Mouse (Mus musculus) frontal cortex, postnatal 14 days (tissue): ENCODE results near the gene Renbp.

Source experiments
- DNase-seq, 2 experiments: peaks; one replicate each; pipeline ENCODE4 v3.0.0; 2022; ENCODE audit warnings: low spot score in 2 of 2

Gene Renbp

GRCm38 (mm10) chrX:73921285-73921822, 9.3 kb downstream of the Renbp start:
- no peak for DNase-seq

GRCm38 (mm10) chrX:73918631-73919030, 12.0 kb downstream of the Renbp start:
- DNase-seq: no peak

DNA sequence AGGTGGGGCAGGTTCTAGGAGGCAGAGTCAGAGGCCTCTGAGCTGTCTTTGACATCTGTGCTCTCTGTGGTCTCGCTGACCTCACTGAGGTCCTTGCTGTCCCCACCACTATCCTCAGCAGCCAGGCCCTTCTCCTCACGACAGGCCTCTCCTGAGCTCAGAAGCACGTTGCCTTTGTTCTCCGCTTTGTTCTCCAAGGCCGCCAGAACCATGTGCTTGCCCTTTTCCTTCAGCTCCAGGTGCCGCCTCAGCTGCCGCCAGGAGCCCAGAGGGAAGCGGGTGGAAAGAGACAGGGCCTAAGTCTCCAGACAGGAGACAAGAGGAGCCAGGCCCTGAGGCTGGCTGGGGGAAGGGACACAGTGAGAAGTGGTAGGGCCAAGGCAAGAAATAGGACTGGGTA, 13.7 kb downstream of the Renbp start:
- DNase-seq: no peak

DNA sequence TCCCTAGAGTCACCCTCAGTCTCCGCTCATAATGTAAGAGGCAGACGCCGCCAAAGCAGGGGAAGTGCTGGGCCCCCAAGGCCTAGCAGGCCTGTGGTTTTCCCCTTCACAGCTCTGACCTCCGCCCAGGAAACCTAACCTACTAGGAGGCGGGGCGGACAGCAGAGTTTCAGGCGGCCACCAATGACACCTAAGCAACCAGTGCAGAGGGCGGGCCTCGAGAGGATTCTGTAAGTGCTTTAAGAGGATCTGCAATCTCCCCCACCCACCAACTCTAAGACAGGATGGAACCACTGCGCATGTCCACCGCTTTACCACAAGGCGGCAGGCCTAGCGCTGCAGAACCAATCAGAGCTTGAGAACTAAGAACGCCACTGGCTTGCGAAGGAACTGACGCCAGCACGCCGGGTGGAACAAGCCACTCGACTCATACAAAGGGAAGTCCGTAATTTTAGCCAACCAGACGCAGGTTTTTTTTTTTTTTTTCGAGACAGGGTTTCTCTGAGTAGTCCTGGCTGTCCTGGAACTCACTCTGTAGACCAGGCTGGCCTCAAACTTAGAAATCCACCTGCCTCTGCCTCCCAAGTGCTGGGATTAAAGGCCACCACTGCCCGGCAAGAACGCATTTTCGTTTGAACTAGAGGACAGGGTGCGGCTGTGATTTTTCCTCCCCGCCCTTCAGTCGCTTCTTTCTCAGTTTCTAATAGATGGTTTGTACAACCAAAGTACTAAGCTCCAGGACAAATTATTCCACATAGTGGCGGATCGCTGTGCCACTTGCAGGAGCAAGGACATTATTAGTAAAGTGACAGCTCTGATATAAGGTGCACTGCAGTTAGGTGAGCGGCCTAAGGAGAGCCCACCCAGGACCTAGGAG, 15.6 kb downstream of the Renbp start:
- peak; percentile 72 to 90 for DNase-seq

DNA sequence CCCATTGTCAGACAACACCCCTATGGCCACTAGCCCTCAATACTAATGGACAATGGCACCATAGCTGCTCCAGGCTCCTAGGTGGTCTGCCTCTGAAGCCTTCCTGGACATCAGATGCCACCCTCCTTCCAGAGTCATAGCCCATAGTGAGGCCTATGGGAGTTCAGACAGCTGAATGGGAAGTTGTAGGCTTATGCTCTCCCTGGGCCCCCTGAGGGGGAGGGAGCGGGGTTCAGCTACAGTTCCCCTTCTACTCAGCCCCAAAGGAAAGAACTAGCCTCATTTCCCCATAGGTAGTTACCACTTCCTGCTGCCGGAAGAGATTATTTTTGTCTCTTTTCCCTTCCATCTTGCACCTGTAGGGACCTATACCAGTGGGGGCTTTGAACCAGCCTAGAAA, 19.1 kb downstream of the Renbp start:
- DNase-seq: no peak

GRCm38 (mm10) chrX:73911156-73911555, 19.5 kb downstream of the Renbp start:
- DNase-seq: no peak

DNA sequence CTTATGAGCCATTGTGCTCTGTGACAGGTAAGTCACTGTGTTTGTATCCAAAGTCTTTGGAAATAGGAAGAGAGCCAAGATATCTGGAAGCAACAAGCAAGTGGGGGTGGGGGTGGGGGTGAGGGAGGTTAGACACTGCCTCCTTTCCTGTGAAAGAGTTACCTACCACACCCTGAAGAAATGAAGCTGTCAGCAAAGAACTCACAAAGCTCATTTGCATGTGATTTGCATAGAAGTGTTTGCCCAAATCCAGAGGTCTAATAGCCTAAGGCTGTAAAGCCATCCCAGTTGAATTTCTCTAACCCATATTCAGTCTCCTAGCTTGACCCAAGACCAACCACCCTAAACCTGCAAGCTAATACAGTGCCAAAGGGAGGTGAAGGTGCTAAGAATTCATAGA, 20.2 kb downstream of the Renbp start:
- no peak for DNase-seq

GRCm38 (mm10) chrX:73910049-73910448, 20.6 kb downstream of the Renbp start:
- no peak for DNase-seq

GRCm38 (mm10) chrX:73897959-73898358, 32.7 kb downstream of the Renbp start:
- no peak for DNase-seq

DNA sequence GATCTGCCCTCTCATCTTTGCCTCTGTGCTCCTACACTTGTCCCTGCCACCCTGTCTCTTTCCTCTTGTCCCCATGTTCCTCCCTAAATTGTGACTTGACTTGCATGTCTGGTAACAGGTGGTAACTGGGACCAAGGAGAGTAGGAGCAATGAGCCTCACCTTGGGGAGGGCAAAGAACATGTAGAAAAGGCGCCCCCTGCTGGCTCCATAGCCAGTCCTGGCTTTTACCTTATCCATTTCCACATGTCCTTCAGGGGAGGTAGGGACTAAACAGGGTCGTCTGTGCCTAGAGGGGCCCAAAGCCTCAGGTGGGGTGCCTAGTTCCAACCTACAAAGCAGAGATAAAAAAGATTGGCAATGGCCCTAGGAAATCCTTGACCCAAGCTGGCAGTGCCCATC, 34.9 kb downstream of the Renbp start, which contains the start of gene L1cam:
L1cam (minus strand) TSS at position 387 of the 400 bp plus-strand sequence.
- DNase-seq: peak in 1 of 2 experiments; percentile 29

- DNase-seq: no peak
Measured at GRCm38 (mm10) chrX:73892833-73893232, 37.8 kb downstream of the Renbp start.

- no peak for DNase-seq
Measured at GRCm38 (mm10) chrX:73891551-73892152, 39.0 kb downstream of the Renbp start, which contains the start of gene Avpr2. Gene Avpr2, plus strand, starts transcription at chrX:73892102.

DNA sequence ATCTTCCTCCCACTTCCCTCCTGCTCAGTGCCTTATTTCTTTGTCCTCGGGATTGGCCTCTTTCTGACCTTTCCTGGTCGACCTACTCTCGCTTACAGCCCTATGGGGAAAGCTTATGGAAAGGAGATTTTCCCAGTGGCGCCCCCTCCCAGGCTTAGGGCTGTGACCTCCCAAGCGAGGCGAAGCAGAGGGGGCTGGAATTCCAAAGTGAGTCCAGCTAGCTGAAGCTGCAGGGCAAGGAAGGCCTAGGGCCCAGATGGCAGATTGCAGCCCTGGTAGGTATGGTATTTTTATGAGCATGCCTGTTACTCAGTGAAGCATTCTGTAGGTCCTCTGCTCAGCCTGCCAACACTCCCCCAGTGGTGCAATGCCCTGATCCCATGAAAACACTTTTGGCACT, 49.2 kb downstream of the Renbp start:
- no peak for DNase-seq

- no peak for DNase-seq
Measured at GRCm38 (mm10) chrX:73881036-73881427, 49.6 kb downstream of the Renbp start.

GRCm38 (mm10) chrX:73880194-73881035, 50.2 kb downstream of the Renbp start:
- DNase-seq: no peak

DNA sequence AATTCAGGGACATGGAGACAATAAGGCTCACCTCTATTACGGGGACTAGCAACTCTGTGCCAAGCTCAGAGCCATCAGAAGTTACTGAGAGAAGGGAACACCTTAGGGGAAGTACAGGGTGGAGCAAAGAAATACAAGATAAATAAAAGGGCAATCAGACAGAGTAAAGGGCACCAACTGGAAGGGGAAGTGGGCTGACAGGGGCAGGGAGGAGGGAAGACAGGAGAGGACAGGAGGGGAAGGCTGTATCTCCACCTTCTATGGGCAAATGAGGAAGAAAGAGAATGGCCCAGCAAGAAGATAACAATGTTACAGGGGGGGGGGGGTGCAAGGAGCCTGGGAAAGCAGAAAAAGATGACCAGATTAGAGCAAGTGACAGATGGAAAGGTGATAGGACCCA, 53.6 kb downstream of the Renbp start:
- DNase-seq: no peak

GRCm38 (mm10) chrX:73875881-73876280, 54.8 kb downstream of the Renbp start:
- DNase-seq: no peak
